Mouse (Mus musculus) kidney, postnatal 25 days (tissue): ENCODE results near the gene Tcirg1.

Experiments
- DNase-seq, 2 experiments: peaks; one replicate each; pipeline ENCODE4 v3.0.0; 2021; ENCODE audit warnings: mixed read lengths in 2 of 2

Tcirg1 gene

DNA sequence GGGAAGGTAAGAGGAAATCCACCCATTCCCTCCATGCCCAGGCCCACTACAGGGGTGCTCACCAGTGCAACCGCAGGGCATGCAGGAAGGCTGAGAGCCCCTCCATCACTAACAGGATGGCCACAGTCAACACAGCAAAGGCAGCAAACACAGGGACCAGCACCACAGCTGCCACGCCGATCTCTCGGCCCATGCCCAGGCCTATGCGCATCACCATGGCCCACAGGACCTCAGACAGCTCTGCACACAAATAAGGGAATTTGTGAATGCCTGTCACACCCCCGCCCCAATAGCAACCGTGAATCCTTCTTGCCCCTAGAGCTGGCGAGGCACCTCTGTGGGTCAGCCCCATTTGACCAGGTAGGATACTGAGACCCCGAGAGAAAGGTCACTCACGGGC, 10.7 kb downstream of the Tcirg1 start:
- no peak for DNase-seq

DNA sequence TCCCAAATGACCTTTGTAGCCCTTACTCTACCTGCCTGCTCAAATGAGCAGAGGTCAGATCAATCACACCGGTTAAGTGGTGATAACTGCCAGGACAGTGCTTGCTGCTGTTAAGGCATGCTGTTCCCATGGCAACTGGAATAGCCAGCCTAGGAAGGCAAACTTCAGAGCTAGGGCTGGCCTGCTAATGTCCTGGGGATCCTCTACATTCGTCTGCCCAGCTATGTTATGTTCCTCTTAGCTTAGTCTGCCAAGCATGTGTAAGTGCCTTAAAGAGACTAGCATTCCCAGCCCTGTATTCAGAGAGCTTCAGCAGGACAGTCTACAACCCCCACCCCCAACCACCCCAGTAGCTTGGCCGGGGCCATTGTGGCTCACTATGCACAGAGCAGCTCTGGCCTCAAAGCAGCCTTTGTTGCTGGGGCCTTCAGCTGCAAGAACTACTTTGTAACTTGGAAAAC, 11.7 kb downstream of the Tcirg1 start:
- DNase-seq: no peak

DNA sequence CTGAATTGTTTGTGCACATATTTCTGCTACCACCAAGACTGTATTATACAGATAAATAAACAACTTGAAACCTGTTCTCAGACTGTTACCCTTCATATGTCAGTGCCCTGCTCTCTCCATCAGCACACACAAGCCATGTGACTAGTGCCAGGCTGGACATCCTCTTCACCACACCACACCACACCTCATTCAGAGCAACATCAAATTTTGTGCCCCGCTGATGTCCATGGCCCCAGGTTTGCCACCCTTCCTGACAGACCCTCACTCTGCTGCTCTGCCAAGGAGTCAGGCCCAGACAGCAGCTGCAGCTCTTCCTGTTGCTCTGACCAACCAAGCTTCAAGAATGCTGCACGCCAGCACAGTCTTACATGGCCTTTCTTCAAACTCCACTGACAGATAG, 12.6 kb downstream of the Tcirg1 start:
- no peak for DNase-seq

DNA sequence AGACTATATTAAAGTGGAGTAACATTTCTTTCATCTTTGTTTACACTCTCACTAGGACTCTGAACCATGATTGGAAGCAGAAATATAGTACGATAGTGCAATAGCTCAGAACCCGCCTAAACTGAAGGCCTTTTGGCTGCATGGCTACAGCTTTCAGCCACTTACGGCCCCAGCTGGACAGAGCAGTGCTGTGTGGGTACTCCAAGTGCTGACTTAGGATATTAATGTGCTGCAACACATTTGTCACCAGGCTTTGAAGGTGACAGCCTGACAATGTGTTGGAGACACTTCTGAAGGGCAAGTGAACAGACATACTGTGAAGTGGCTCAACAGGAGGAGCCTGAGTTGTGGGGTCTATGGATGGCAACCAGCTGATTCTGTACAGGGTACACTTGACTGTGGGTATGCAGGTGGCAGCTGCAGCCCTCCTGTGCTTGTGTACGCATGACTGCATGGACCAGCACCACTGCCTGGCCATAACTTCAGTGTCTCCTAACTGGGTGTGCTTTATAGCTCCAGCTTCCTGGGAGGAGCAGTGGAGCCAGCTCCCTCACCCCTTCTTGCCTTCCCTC, 13.3 kb downstream of the Tcirg1 start:
- no peak for DNase-seq

DNA sequence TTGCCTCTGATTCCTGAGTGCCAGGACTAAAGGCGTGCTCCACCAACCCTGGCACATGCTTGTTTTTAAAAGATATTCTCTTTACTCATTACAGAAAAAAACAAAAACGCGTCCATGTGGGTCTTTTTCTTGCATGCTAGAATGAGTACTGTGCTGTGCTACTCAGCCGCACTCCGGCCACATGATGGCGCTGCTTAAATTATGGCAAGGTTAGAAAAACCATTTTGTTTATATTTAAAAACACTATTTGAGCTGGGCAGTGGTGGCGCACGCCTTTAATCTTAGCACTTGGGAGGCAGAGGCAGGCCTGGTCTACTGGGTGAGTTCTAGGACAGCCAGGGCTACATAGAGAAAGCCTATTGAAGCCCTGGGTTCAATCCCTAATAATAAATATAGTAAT, 16.8 kb downstream of the Tcirg1 start:
- peak in 1 of 2 experiments; percentile 50 for DNase-seq

DNA sequence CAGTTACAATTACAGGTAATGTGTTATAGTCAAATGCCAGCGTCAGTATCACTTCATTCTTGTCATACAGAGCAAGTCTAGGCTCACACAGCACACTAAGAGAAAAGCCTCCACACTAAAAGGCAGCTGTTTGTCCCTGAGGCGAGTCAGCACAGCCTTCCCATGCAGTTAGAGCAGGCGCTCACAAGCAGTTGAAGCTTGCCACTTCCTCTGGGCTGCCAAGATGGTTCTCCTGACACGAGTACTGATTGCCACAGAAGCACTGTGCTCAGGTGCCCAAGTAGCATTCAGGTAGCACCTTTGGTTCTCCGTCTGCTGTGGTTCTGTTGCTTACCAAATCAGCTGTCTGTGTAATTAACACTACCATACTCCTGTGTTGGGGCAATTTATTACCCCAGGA, 17.8 kb downstream of the Tcirg1 start:
- no peak for DNase-seq

DNA sequence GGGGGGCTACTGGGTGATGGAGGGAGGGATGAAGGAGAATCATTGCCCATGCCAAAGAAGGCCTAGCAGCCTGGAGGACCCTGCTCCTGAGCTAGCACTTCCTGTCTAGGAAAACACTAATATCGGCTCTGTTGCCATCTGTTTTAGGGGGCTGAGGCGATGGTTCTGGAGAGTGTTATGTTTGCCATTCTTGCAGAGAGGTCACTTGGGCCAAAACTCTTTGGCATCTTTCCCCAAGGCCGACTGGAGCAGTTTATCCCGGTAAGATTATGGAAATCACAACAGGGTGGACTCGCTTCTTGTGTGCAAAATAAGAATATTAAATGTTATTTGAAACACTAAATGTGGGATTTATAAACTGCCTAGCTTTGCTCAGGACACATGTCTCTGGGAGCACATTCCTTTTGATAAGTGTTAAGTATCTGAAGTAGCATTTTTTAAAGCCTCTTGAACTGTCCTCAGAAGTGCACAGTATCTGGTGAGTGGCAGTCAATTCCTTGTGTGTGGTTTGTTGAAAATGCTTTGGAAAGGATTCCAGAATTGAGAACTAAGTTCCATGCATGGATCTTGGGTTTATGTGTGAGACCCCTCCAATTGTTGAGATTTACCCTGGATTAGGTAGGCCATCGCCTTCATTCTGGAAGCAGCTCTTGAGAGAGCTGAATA, 22.5 kb downstream of the Tcirg1 start:
- DNase-seq: no peak

DNA sequence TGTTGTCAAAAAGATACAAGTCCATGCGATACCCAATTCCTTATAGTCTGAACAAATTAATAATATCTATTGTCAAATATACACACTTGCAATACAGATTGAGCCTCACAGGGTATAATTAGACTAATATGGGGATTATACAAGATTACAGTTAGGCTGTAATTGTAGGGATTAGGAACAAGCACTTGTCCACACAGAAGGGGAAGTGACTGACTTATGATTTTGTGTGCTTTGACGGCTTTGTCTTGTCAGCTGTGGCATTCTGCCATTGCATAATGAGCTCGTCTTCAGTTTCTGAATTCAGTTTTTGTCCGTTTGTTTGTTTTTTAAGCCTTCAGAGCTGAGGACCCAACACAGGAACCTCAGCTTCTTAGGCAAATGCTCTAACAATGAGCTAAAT, 24.7 kb downstream of the Tcirg1 start:
- DNase-seq: no peak

DNA sequence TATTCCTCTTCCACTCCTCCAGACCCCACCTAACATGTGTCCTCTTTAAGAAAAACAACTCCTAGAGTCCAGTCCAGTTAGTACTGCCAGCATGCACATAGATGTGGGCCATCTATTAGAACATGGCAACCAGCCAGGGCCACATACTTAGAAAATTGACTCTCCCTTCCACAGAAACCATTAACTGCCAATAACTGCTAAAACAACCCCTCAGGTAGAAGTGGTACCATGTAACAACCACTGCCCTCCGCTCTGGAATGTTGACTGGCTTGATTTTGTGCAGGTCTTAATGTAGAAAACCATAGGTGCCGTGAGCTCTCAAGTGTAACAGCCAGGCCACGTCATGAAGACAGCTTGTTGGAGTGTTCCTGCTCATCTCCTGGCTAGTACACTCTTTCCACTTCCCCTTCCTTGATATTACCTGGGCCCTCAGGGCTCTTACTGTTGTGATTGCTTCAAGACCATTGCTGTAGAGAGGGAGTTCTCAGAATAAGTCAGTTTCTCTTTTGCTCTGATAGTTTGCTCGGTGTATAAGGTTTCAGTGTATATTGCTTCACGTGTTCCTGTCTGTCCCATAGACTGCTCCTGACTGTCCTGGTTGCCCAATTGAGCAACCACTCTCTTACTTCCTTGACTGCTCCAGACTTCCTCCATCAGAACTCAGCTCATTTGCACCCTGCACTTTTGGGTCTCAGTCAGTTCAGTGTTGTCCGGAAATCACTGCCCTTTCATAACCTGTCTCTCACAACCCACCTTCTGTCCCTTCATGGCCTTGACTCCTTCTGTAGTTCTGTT, 26.7 kb downstream of the Tcirg1 start:
- peak; percentile 59 to 66 for DNase-seq

DNA sequence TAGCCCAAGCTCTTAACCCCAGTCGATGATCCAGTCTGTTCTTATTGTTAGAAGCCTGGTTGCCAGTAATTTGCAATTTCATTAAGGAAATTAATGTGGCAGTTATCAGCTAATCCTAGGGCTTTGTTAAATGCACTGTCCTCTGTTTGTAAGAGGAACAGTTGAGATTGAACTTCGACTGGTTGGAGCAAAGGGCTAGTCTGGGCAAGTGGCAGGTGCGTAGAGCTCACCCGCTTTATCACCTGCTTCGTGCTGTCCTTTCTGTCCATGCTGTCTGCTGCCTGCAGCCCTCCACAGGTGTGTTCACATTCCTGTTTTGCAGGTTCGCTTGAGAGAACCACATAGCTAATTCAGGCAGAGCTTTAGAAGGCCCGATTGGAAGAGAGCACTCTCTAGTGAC, 31.9 kb downstream of the Tcirg1 start:
- no peak for DNase-seq

DNA sequence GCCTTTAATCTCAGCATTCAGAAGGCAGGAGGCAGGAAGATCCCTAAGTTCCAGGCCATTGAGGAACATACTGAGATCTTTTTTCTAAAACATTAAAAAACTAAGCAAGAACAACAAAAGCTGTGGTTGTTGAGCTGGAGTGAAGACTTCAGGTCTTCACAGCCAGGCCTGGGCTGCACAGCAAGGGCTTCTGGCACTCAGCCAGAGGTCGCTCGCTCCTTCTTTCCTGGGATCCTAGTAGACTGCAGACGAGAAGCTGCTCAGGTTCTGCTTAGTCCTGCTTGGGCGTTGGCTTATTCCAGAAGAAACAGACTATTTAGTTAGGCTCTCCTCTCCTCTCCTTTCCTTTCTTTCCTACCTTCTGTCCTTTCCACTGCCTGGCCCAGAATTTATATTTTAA, 34.6 kb downstream of the Tcirg1 start:
- peak; percentile 81 to 85 for DNase-seq

DNA sequence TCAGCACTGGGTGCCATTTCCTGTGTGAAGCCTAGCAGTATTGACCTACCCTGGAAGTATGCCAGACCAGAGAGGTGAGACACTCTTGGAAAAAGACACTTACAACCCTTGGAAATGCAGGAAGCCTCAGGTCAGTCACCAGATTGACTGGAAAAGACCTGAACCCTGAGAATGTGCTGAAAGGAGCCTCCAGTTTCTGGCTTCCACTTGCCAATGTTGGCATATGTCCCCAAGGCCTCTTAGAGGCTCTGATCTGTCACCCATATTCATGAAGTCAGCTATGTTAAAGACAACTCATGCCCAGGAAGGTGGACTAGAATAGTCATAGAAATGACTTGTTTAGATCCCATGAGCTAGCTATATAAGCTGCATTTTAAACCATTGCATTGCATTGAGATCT, 35.5 kb downstream of the Tcirg1 start:
- no peak for DNase-seq

DNA sequence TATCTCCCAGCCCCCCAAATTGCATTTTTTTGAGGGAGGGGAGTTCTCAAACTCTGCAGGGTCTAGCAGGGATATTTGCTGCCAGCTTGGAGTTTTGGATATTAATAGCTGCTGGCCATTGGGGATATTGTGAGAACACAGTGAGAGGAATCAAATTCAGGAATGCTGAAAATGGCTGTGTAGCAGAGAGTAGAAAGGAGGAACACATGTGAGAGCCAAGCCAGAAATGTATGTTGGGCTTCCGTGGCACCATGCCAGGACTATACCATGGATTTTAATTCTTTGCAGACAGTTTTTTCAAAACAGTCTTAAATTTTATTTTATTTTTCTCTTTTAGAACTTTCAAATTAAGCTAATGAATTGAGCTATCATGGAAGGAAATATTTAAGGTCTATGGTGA, 38.6 kb downstream of the Tcirg1 start:
- no peak for DNase-seq

DNA sequence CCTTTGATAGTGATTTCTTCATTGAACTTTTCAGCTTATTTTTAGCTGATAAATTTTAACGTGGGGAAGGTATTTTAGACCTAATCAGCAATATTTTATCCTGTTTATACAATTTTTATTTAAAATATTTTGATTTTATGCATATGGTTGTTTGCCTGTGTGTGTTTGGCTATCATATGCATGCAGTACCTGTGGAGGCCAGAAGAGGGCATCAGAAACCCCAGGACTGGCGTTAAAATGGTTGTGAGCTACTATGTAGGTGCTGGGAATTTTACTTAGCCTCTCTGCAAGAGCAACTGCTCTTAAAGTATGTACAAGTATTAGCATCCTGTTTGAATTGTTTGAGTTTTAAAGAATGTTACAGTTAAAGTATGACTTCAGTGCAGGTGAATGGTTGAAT, 42.0 kb downstream of the Tcirg1 start:
- no peak for DNase-seq

DNA sequence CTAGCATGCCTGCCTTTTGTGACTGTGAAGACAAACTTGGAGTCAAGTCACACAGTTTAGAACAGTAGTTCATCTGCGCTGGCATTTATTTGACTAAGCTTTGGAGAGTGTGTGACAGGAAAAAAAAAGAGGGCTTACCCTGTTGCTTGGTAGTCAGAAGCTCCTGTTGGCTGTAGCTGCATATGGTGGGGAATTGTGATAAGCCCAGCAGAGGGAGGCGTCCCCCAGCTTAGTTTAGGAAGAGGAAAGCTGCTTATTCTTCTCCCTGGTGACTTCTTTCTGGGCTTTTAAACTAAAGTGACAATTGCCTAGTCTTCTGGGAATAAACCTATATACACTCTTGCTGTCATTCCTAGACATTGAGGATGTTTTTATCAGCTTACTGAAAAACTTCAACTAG, 44.2 kb downstream of the Tcirg1 start:
- no peak for DNase-seq

DNA sequence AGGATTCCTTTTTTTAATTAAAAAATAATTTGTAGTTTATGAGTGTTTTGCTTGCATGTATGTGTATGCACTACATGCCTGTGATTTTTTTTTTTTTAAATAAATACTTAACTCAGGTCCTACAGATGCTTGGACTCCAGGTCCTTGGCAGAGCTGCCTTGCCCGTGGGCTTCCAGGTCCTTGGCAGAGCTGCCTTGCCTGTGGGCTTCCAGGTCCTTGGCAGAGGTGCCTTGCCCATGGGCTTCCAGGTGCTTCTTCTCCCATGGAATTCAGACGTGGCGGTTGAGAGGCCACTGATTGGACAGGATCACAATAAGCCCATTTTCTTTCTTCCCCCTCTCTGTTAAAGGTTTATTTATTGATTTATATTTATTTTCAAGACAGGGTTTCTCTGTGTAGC, 49.7 kb downstream of the Tcirg1 start:
- no peak for DNase-seq

DNA sequence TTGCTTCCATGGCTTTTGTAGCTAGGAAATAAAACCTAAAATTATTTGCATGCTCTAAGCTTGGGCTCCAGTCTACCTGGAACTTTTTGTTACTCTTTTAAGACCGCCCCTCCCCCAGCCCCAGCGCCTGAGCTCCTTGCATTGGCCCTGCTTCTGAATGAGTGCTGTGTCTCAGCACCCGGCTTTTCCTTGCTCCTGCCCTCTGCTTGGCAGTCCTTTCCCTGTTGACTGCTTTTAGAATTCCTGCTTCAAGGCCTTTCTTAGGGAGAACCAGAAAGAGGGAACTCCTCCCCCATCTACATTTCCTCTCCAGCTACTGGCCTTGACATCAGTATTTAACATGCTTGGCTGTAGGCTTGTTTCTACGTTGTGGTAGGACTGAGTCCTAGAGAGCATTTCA, 51.3 kb downstream of the Tcirg1 start:
- peak; percentile 54 to 63 for DNase-seq

DNA sequence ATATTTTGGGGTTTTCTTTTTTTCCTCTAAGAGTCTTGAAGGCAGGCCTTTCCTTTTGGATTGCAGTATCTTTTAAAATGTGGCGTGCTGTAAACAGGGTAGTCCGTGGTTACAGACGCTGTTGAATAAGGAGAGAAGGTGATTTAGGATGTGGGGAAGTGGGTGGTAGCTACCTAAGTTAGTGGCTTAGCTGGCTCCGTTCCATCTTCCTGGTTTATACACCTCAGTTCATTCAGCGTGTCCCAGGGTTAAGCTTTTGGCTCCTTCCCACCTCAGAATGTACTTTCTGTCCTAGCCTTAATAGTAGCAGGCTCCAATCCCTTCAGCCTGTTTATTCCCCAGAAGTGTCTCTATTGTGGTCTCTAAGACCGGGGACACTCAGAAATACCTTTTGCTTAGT, 51.8 kb downstream of the Tcirg1 start:
- peak; percentile 67 to 73 for DNase-seq

DNA sequence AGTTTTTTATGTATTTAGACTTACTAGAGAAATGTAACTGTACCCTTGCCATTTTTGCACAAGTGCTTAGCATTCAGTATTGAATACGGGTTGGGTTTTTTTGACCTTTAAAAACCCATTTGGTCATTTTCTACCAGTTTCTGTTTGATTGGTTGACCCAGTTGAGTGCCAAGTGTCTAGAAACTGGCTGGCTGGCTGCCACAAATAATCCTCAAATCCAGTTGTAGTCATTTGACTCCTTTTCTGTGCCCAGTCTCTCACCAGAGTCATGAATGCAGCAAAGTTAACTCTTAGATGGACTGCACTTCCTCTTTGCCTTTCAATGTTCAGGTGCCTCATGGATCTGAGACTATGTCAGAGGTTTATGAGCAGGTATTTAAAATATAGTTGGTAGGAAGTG, 53.0 kb downstream of the Tcirg1 start:
- peak; percentile 65 to 71 for DNase-seq

DNA sequence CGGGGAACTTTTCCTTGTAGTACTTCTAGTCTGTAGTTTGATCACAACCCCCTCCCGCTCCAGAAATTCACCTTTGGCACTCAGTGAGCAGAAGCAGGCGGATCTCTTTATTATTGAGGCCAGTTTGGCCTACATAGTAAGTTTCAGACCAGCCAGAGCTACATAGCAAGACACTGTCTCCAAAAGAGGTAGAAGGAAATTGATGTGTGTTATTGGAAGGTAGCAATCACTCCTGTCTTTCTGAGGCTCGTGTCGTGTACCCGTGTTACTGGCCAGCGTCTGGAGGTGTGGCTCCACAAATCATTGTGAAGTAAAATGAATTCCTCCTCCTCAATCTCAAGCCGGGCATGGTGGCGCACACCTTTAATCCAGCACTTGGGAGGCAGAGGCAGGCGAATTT, 53.8 kb downstream of the Tcirg1 start:
- no peak for DNase-seq

DNA sequence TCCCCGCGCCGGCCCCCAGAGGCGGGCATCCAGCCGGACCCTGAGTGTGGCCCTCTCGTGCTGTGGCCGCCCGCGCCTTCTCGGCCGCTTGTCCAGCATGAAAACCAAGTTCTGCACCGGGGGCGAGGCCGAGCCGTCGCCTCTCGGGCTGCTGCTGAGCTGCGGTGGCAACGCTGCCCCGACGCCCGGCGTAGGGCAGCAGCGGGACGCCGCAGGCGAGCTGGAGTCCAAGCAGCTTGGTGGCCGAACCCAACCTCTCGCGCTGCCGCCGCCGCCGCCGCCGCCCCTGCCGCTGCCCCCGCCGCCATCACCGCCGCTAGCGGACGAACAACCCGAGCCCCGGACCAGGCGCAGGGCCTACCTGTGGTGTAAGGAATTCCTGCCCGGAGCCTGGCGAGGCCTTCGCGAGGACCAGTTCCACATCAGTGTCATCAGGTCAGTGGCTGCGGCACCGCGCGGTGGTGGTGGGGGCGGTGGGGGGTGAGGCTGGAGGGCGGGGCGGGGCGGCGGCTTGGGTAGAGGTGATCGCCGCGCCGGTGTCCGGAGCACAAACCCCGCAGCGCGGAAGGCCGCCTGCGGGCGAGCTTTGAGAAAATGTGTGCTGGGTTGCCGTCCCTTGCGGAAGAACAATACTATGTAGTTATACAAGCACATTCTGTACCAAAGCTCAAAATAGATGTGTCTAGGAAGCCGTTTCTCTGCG, 54.8 kb downstream of the Tcirg1 start:
- peak; percentile 47 to 78 for DNase-seq

DNA sequence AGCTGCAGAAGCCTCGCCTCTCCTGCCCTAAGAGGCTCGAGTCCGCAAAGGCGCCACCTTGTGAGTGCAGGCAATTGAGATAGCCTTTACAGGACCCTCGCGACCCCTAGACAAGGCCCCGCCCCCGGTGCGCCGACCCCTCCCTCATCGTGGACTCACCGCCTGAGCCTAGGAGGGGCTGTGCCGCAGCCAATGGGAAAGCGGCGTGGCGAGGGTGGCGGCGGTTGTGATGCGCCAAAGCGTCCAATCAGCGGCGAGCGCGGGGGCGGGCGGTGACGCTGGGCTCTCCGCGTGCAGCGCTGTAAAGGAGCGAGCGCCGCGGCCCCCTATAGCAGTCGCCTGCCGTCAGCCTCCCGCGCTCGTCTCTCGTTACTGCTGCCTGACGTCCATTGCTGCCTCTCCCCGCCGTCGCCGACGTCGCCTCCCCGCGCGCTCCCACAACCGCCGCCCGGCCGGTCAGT, 55.4 kb downstream of the Tcirg1 start, which contains the start of gene Chka:
TSS of gene Chka (plus strand) at position 272 of the 461 bp plus-strand sequence.
- DNase-seq: peak; percentile 97 to 99

DNA sequence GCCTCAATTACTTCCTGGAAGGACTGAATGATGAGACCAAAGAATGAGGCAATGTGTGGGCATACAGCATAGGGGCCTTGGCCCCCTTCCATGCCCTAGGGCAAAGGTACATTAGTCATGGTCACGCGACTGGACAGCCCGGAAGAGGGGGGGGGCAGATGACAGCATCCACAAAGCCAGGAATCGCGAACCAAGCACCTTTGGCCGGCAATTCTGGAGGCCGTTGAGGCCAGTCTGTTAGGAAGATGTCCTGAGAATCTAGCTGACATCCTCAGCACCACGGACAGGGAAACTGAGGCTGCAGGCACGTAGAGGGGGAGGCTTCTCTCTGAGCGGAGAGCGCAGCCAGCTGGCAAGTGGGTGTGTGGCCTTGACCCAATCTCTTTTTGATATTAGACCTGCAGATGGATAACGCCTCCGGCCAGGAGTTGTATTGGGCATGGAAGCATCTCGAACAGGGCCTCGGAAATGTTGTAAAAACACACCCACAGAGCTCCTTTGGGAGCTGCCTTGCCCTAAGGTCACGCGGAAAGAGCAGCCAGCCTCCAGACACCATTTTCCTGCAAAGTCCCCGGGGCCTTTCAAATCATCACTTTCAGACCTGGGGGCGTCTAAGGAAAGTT, 56.0 kb downstream of the Tcirg1 start:
- DNase-seq: peak; percentile 90 to 94
